Mouse (Mus musculus) neural tube, embryonic 11.5 days (tissue): ENCODE results near the gene Stom. TPM values are rescaled to one million over a fixed set of nuclear protein-coding genes. Genes with fewer than 3 reads are reported as not detected.

Experiments
- ATAC-seq: fragments of 200-750 bp; cut with Nextera tagmentation; 2 replicates; pipeline ENCODE4 v1.8.0; 2017; ENCODE audit warnings: moderate number of reproducible peaks, mild to moderate bottlenecking, moderate TSS enrichment, moderate library complexity; ENCODE audit not compliant: insufficient read depth, low FRiP score, low TSS enrichment
- DNase-seq: peaks from one replicate; pipeline ENCODE4 v3.0.0-alpha.2; 2015; ENCODE audit warnings: low spot score
- H3K27ac ChIP-seq: fragments of 300-500 bp; sonication (generic); 2 replicates; pipeline ENCODE4 v1.5.1; 2014; ENCODE audit warnings: low read depth, mild to moderate bottlenecking, low read length
- H3K27me3 ChIP-seq: fragments of 300-500 bp; sonication (generic); 2 replicates; pipeline ENCODE4 v1.6.1; 2014; ENCODE audit warnings: mild to moderate bottlenecking, low read length, mixed read lengths; ENCODE audit not compliant: control insufficient read depth, insufficient read depth
- H3K36me3 ChIP-seq: fragments of 300-500 bp; sonication (generic); 2 replicates; pipeline ENCODE4 v1.6.1; 2014; ENCODE audit warnings: mild to moderate bottlenecking, low read length, moderate library complexity, mixed read lengths; ENCODE audit not compliant: control insufficient read depth, insufficient read depth
- H3K4me1 ChIP-seq: fragments of 300-500 bp; sonication (generic); 2 replicates; pipeline ENCODE4 v1.6.1; 2014; ENCODE audit warnings: low read length, mixed read lengths; ENCODE audit not compliant: control insufficient read depth, insufficient read depth
- H3K4me2 ChIP-seq: fragments of 300-500 bp; sonication (generic); 2 replicates; pipeline ENCODE4 v1.6.1; 2014; ENCODE audit warnings: low read depth, mild to moderate bottlenecking, moderate library complexity
- H3K4me3 ChIP-seq: fragments of 300-500 bp; sonication (generic); 2 replicates; pipeline ENCODE4 v1.5.1; 2014; ENCODE audit warnings: low read depth, low read length
- H3K9ac ChIP-seq: fragments of 300-500 bp; sonication (generic); 2 replicates; pipeline ENCODE4 v1.6.1; 2014; ENCODE audit warnings: mild to moderate bottlenecking, low read length
- H3K9me3 ChIP-seq: fragments of 300-500 bp; sonication (generic); 2 replicates; pipeline ENCODE4 v1.6.1; 2016; ENCODE audit warnings: low read length; ENCODE audit not compliant: control insufficient read depth
- WGBS: fragments of 180-500 bp; shearing (Covaris S2); extraction: QIAGEN DNeasy Blood & Tissue Kit; methylation state at CpG from one replicate; pipeline ENCODE4 v1.1.7; 2014; 5-methylcytosine and 5-hydroxymethylcytosine counted together
- polyA plus RNA-seq: library from polyadenylated mRNA; unstranded; fragments of >200 nt; fragmentation: Nextera tagmentation; extraction: Ambion mirVana; gene quantifications from 2 replicates; pipeline ENCODE4 v1.2.1, GENCODE M21; 2014

Stom gene
- polyA plus RNA-seq, 1 experiment from 2014 or later: 15.5 TPM

- no peak for DNase-seq
- H3K27me3 ChIP-seq: no peaks in the 10 kb centered on the region
- H3K9ac ChIP-seq: no peak overlapping the region
- no peak for ATAC-seq
- H3K27ac ChIP-seq: no peak overlapping the region
- H3K36me3 ChIP-seq: no peaks in the 10 kb centered on the region
- 74% methylated on average over 10 of the region's 10 CpGs for WGBS
- H3K9me3 ChIP-seq: no peaks in the 10 kb centered on the region
- H3K4me3 ChIP-seq: no peak overlapping the region
- no peak overlapping the region for H3K4me2 ChIP-seq
- H3K4me1 ChIP-seq: no peaks in the 10 kb centered on the region
These were observed 9.2 kb downstream of the Stom start for GRCm38 (mm10) chr2:35327583-35327982.

DNA sequence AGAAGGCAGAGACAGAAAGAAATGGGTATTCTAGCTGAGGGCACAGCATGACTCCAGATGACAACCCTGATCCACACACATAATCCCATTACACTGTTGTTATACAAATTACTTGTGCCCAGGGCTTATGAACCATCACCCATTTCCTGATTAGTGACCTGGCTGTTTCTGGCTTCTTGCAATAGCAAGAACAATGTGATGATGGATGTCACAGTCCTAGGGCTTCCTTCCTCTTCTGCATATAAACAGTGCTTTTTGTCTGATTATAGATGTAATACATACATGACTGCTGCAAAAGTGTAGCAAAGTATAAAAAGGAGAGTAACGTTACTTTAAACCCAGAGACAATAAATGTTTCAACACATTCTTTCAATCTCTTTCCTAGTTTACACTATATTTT, 9.8 kb downstream of the Stom start:
- Histone ChIP-seq H3K4me1 (no peaks in the 10 kb centered on the region), H3K27me3 (no peaks in the 10 kb centered on the region), H3K36me3 (no peaks in the 10 kb centered on the region), H3K4me3 (no peak overlapping the region), H3K9me3 (no peaks in the 10 kb centered on the region), H3K27ac (no peak overlapping the region), H3K9ac (no peak overlapping the region), H3K4me2 (no peak overlapping the region)
- WGBS: 83% methylated on average over 1 of the region's 1 CpGs
- no peak for DNase-seq
- no peak for ATAC-seq

- Histone ChIP-seq H3K36me3 (no peaks in the 10 kb centered on the region), H3K4me2 (no peak overlapping the region), H3K4me1 (no peaks in the 10 kb centered on the region), H3K27ac (no peak overlapping the region), H3K4me3 (no peak overlapping the region), H3K9me3 (no peaks in the 10 kb centered on the region), H3K9ac (no peak overlapping the region), H3K27me3 (no peaks in the 10 kb centered on the region)
- ATAC-seq (no peak), DNase-seq (no peak)
- WGBS: 75% methylated on average over 10 of the region's 10 CpGs
These were observed 10.8 kb downstream of the Stom start for GRCm38 (mm10) chr2:35325930-35326329.

DNA sequence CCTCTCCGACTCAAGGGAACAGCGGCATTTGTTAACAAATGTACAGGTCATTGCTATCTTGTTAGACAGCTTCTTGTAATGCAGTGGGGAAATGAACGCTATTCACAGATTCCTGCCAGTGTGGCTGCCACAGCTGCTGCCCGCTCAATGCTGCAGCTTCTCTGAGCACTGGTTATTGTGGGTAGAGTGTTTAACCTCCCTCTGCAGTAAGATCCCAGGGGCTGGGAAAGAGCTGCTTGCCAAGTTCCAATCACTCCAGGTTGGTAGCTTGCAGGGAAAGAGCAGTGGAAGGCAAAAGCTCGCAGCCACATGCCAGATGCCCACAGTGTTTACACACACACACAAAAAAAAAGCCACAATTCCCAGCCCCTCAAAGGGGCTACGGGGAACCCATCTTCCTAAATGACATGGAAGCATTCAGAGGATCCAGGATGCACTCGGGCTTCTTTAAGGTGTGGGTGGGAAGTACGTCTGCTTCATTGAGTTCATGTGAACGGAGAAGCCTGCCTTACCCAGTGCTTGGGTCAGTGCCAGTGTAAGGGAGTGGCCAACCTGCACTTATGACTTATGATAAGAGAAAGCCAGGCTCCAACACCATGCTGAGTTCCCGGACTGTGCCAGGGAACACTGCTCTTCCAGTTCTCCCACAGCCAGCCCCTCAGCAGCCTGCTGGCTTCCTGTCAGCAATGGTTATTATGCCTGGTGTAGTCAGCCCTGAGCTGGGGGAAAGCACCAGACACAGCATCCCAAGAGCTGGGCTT, 14.2 kb downstream of the Stom start:
- Histone ChIP-seq H3K9me3 (no peaks in the 10 kb centered on the region), H3K9ac (no peak overlapping the region), H3K4me1 (no peaks in the 10 kb centered on the region), H3K4me2 (no peak overlapping the region), H3K27ac (no peak overlapping the region), H3K27me3 (no peaks in the 10 kb centered on the region), H3K36me3 (no peaks in the 10 kb centered on the region), H3K4me3 (no peak overlapping the region)
- DNase-seq (no peak), ATAC-seq (no peak)
- 86% methylated on average over 10 of the region's 10 CpGs for WGBS

- DNase-seq (no peak), ATAC-seq (no peak)
- H3K4me1 ChIP-seq: no peaks in the 10 kb centered on the region
- H3K4me3 ChIP-seq: no peak overlapping the region
- no peaks in the 10 kb centered on the region for H3K27me3 ChIP-seq
- 91% methylated on average over 15 of the region's 15 CpGs for WGBS
- no peak overlapping the region for H3K4me2 ChIP-seq
- H3K27ac ChIP-seq: no peak overlapping the region
- H3K9me3 ChIP-seq: no peaks in the 10 kb centered on the region
- H3K9ac ChIP-seq: no peak overlapping the region
- no peaks in the 10 kb centered on the region for H3K36me3 ChIP-seq
These were observed 16.4 kb downstream of the Stom start for GRCm38 (mm10) chr2:35320399-35320798.

DNA sequence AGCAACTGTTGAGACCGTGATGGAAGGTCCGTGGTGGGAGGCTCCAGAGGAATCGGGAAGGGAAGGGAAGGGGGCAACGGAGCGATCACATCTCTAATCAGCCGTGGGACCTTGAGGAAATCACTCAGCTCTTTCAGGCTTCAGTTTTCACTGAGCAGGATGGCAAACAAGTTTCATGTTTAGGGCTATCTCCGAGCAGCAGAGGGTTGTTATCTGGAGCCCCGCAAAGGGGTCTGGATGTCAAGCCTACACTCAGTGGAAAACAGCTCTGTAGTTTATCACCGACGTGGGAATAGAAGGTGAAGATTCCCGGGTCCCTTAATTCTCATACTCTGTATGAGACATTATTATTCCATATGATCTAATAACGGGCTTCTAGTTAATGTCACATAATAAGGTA, 18.4 kb downstream of the Stom start:
- Histone ChIP-seq H3K36me3 (no peaks in the 10 kb centered on the region), H3K4me2 (no peak overlapping the region), H3K27me3 (no peaks in the 10 kb centered on the region), H3K4me3 (no peak overlapping the region), H3K27ac (no peak overlapping the region), H3K4me1 (no peaks in the 10 kb centered on the region), H3K9me3 (no peaks in the 10 kb centered on the region), H3K9ac (no peak overlapping the region)
- no peak for DNase-seq
- WGBS: 88% methylated on average over 12 of the region's 12 CpGs
- no peak for ATAC-seq

DNA sequence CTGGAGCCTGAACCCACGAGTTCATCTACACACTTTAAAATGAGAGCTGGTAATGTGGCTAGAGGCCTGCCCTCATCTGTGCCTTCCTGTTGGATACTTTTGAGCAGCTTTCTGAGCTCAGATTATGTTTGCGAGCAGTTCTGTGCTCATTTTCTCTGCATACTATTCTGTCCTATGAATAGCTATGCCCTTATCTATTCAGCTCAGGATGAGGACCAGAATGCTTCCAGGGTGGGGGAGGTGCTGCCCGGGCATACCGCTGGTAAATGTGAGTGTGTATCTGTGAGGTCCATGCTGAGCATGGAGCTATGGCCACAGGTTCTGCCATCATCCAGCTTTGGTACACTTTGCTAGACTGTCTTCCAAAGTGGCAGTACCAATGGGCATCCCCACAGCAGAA, 19.2 kb downstream of the Stom start:
- no peak overlapping the region for H3K4me2 ChIP-seq
- no peak overlapping the region for H3K27ac ChIP-seq
- no peak overlapping the region for H3K4me3 ChIP-seq
- WGBS: 83% methylated on average over 4 of the region's 4 CpGs
- DNase-seq: no peak
- no peaks in the 10 kb centered on the region for H3K36me3 ChIP-seq
- H3K9me3 ChIP-seq: no peaks in the 10 kb centered on the region
- H3K9ac ChIP-seq: no peak overlapping the region
- H3K27me3 ChIP-seq: no peaks in the 10 kb centered on the region
- H3K4me1 ChIP-seq: no peaks in the 10 kb centered on the region
- ATAC-seq: no peak

DNA sequence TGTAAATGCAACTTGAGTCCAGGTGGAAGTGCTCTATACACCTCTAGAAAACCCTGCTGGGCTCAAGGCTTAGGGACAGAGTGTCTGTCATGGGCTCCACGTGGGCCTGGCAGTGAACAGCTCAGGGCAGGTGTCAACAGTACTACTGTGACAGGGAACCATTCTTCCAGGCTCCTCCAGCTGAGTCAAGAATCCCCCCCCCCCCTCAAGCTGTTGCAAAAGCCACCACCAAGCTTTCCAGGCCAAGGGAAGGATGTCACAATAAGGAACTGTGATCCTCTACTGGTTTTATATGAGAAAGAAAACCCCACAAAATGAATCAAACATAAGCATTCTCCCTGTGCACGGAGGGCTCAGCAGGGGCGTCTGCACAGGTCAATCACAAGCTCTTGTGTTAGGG, 22.5 kb downstream of the Stom start:
- Histone ChIP-seq H3K4me2 (no peak overlapping the region), H3K4me1 (no peaks in the 10 kb centered on the region), H3K27ac (no peak overlapping the region), H3K4me3 (no peak overlapping the region), H3K36me3 (no peaks in the 10 kb centered on the region), H3K9ac (no peak overlapping the region), H3K27me3 (no peaks in the 10 kb centered on the region), H3K9me3 (no peaks in the 10 kb centered on the region)
- ATAC-seq: no peak
- DNase-seq: no peak
- 55% methylated on average over 3 of the region's 3 CpGs for WGBS

- Histone ChIP-seq H3K4me3 (no peak overlapping the region), H3K4me2 (no peak overlapping the region), H3K27me3 (no peaks in the 10 kb centered on the region), H3K9ac (no peak overlapping the region), H3K4me1 (no peaks in the 10 kb centered on the region), H3K9me3 (no peaks in the 10 kb centered on the region), H3K27ac (no peak overlapping the region), H3K36me3 (no peaks in the 10 kb centered on the region)
- DNase-seq (no peak), ATAC-seq (no peak)
- whole genome bisulfite sequencing: 78% methylated on average over 4 of the region's 4 CpGs
These were observed 26.8 kb downstream of the Stom start for GRCm38 (mm10) chr2:35309906-35310493.
